Mouse (Mus musculus) embryonic facial prominence, embryonic 14.5 days (tissue): ENCODE measurements around the gene Zfp827. TPM values are rescaled to one million over a fixed set of nuclear protein-coding genes. Genes with fewer than 3 reads are reported as not detected.

Experiments used
- ATAC-seq: fragments of 200-750 bp; cut with Nextera tagmentation; 2 replicates; pipeline ENCODE4 v1.8.0; 2017; ENCODE audit warnings: low read depth, moderate number of reproducible peaks, moderate TSS enrichment
- DNase-seq: peaks from one replicate; pipeline ENCODE4 v3.0.0-alpha.2; 2015; ENCODE audit warnings: low spot score
- H3K27ac ChIP-seq: fragments of 300-500 bp; sonication (generic); replicated peaks from 2 replicates; pipeline ENCODE4 v1.5.1; 2014; ENCODE audit warnings: low read depth, mild to moderate bottlenecking, low read length, moderate library complexity
- H3K27me3 ChIP-seq: fragments of 300-500 bp; sonication (generic); replicated peaks from 2 replicates; pipeline ENCODE4 v1.6.1; 2014; ENCODE audit warnings: low read length; ENCODE audit not compliant: control insufficient read depth, insufficient read depth
- H3K36me3 ChIP-seq: fragments of 300-500 bp; sonication (generic); 2 replicates; pipeline ENCODE4 v1.6.1; 2014; ENCODE audit warnings: low read length, mixed read lengths; ENCODE audit not compliant: control insufficient read depth, insufficient read depth
- H3K4me1 ChIP-seq: fragments of 300-500 bp; sonication (generic); 2 replicates; pipeline ENCODE4 v1.6.1; 2014; ENCODE audit warnings: antibody characterized with exemption, low read length; ENCODE audit not compliant: control insufficient read depth, insufficient read depth
- H3K4me2 ChIP-seq: fragments of 300-500 bp; sonication (generic); 2 replicates; pipeline ENCODE4 v1.6.1; 2014; ENCODE audit warnings: low read depth, mild to moderate bottlenecking, low read length, moderate library complexity, mixed read lengths
- H3K4me3 ChIP-seq: fragments of 300-500 bp; sonication (generic); 2 replicates; pipeline ENCODE4 v1.5.1; 2014; ENCODE audit warnings: low read depth, mild to moderate bottlenecking, low read length
- H3K9ac ChIP-seq: fragments of 300-500 bp; sonication (generic); 2 replicates; pipeline ENCODE4 v1.6.1; 2014; ENCODE audit warnings: low read depth, mild to moderate bottlenecking, low read length, moderate library complexity, mixed read lengths
- H3K9me3 ChIP-seq: fragments of 300-500 bp; sonication (generic); 2 replicates; pipeline ENCODE4 v1.6.1; 2016; ENCODE audit warnings: low read length; ENCODE audit not compliant: control insufficient read depth
- WGBS: fragments of 180-500 bp; shearing (Covaris S2); extraction: QIAGEN DNeasy Blood & Tissue Kit; methylation state at CpG from one replicate; pipeline ENCODE4 v1.1.7; 2014; 5-methylcytosine and 5-hydroxymethylcytosine counted together
- polyA plus RNA-seq: library from polyadenylated mRNA; unstranded; fragments of >200 nt; fragmentation: Nextera tagmentation; extraction: Ambion mirVana; gene quantifications from 2 replicates; pipeline ENCODE4 v1.2.1, GENCODE M21; 2014

The Zfp827 gene
- polyA plus RNA-seq, 1 experiment from 2014 or later = 11.8 TPM

- Histone ChIP-seq H3K4me1 (no peaks in the 10 kb centered on the region), H3K4me3 (no peak overlapping the region), H3K36me3 (peaks cover 12% of the 10 kb centered on the region), H3K4me2 (no peak overlapping the region), H3K27ac (no peak overlapping the region), H3K9ac (no peak overlapping the region), H3K27me3 (no peaks in the 10 kb centered on the region), H3K9me3 (no peaks in the 10 kb centered on the region)
- ATAC-seq (no peak), DNase-seq (no peak)
- 92% methylated on average over 10 of the region's 10 CpGs for WGBS
These were observed 121.6 kb downstream of the Zfp827 start for GRCm38 (mm10) chr8:79149880-79150279.

- 71% methylated on average over 11 of the region's 11 CpGs for WGBS
- H3K36me3 ChIP-seq = peaks cover 12% of the 10 kb centered on the region
- H3K9ac ChIP-seq = no peak overlapping the region
- no peaks in the 10 kb centered on the region for H3K9me3 ChIP-seq
- no peak for DNase-seq
- no peak overlapping the region for H3K4me2 ChIP-seq
- no peaks in the 10 kb centered on the region for H3K4me1 ChIP-seq
- no peaks in the 10 kb centered on the region for H3K27me3 ChIP-seq
- H3K27ac ChIP-seq = no peak overlapping the region
- ATAC-seq = no peak
- H3K4me3 ChIP-seq = no peak overlapping the region
These were observed 122.4 kb downstream of the Zfp827 start for GRCm38 (mm10) chr8:79150544-79151192.

GRCm38 (mm10) chr8:79151644-79152043 is 123.4 kb downstream of the Zfp827 start:
- Histone ChIP-seq H3K4me3 (no peak overlapping the region), H3K9ac (no peak overlapping the region), H3K4me2 (no peak overlapping the region), H3K27me3 (no peaks in the 10 kb centered on the region), H3K4me1 (no peaks in the 10 kb centered on the region), H3K27ac (no peak overlapping the region), H3K36me3 (peaks cover 12% of the 10 kb centered on the region), H3K9me3 (no peaks in the 10 kb centered on the region)
- 88% methylated on average over 4 of the region's 4 CpGs for WGBS
- DNase-seq (no peak), ATAC-seq (no peak)

- H3K36me3 ChIP-seq = peaks cover 12% of the 10 kb centered on the region
- WGBS = 100% methylated on average over 1 of the region's 1 CpGs
- ATAC-seq = no peak
These were observed 125.0 kb downstream of the Zfp827 start for GRCm38 (mm10) chr8:79153201-79153600.

GRCm38 (mm10) chr8:79153637-79154036 is 125.4 kb downstream of the Zfp827 start:
- no peak for ATAC-seq
- Histone ChIP-seq H3K36me3 (peaks cover 12% of the 10 kb centered on the region), H3K27ac (no peak overlapping the region), H3K9me3 (no peaks in the 10 kb centered on the region), H3K27me3 (no peaks in the 10 kb centered on the region), H3K4me3 (no peak overlapping the region), H3K4me1 (no peaks in the 10 kb centered on the region), H3K9ac (no peak overlapping the region), H3K4me2 (no peak overlapping the region)
- WGBS = 76% methylated on average over 4 of the region's 4 CpGs
- DNase-seq = no peak

More at GRCm38 (mm10) chr8:79153201-79153600, 125.0 kb downstream of the Zfp827 start:
- H3K4me2 ChIP-seq = no peak overlapping the region
- no peaks in the 10 kb centered on the region for H3K27me3 ChIP-seq
- DNase-seq = no peak
- H3K4me3 ChIP-seq = no peak overlapping the region
- H3K9me3 ChIP-seq = no peaks in the 10 kb centered on the region
- no peak overlapping the region for H3K9ac ChIP-seq
- no peak overlapping the region for H3K27ac ChIP-seq
- H3K4me1 ChIP-seq = no peaks in the 10 kb centered on the region

GRCm38 (mm10) chr8:79155556-79156161 is 127.4 kb downstream of the Zfp827 start:
- ATAC-seq (no peak), DNase-seq (no peak)
- H3K4me1 ChIP-seq = no peaks in the 10 kb centered on the region
- H3K4me3 ChIP-seq = no peak overlapping the region
- H3K9ac ChIP-seq = no peak overlapping the region
- no peaks in the 10 kb centered on the region for H3K27me3 ChIP-seq
- H3K27ac ChIP-seq = no peak overlapping the region
- 92% methylated on average over 10 of the region's 10 CpGs for WGBS
- no peak overlapping the region for H3K4me2 ChIP-seq
- H3K36me3 ChIP-seq = peaks cover 20% of the 10 kb centered on the region; the same call in 1 of the 2 replicates
- H3K9me3 ChIP-seq = no peaks in the 10 kb centered on the region

GRCm38 (mm10) chr8:79157366-79157765 is 129.1 kb downstream of the Zfp827 start:
- H3K27ac ChIP-seq = no peak overlapping the region

GRCm38 (mm10) chr8:79158357-79158756 is 130.1 kb downstream of the Zfp827 start:
- H3K27me3 ChIP-seq = no peaks in the 10 kb centered on the region
- ATAC-seq = no peak
- 26% methylated on average over 2 of the region's 2 CpGs for WGBS

More at GRCm38 (mm10) chr8:79157366-79157765, 129.1 kb downstream of the Zfp827 start:
- Histone ChIP-seq H3K9me3 (no peaks in the 10 kb centered on the region), H3K9ac (no peak overlapping the region), H3K27me3 (no peaks in the 10 kb centered on the region), H3K4me3 (no peak overlapping the region), H3K4me2 (no peak overlapping the region), H3K4me1 (no peaks in the 10 kb centered on the region), H3K36me3 (peaks cover 16% of the 10 kb centered on the region; the same call in 1 of the 2 replicates)
- peak; percentile 41 for DNase-seq
- no peak for ATAC-seq
- WGBS = 18% methylated on average over 4 of the region's 4 CpGs

GRCm38 (mm10) chr8:79159397-79159796 is 131.2 kb downstream of the Zfp827 start:
- H3K4me1 ChIP-seq = no peaks in the 10 kb centered on the region; the same call in 1 of the 2 replicates
- WGBS = 88% methylated on average over 9 of the region's 9 CpGs
- H3K4me2 ChIP-seq = no peak overlapping the region

More at GRCm38 (mm10) chr8:79158357-79158756, 130.1 kb downstream of the Zfp827 start:
- Histone ChIP-seq H3K4me2 (no peak overlapping the region), H3K4me3 (no peak overlapping the region), H3K9ac (no peak overlapping the region), H3K36me3 (peaks cover 10% of the 10 kb centered on the region; the same call in 1 of the 2 replicates), H3K9me3 (no peaks in the 10 kb centered on the region), H3K4me1 (no peaks in the 10 kb centered on the region), H3K27ac (no peak overlapping the region)
- DNase-seq = no peak

More at GRCm38 (mm10) chr8:79159397-79159796, 131.2 kb downstream of the Zfp827 start:
- no peak overlapping the region for H3K4me3 ChIP-seq
- no peak overlapping the region for H3K9ac ChIP-seq
- no peaks in the 10 kb centered on the region for H3K27me3 ChIP-seq
- H3K36me3 ChIP-seq = peaks cover 10% of the 10 kb centered on the region; the same call in 1 of the 2 replicates
- H3K9me3 ChIP-seq = no peaks in the 10 kb centered on the region
- no peak for DNase-seq
- ATAC-seq = no peak
- no peak overlapping the region for H3K27ac ChIP-seq
